Mouse (Mus musculus): ENCODE results near the gene Dnmt3c.
"Not testable (repeated sequence)": the region's sequence is repeated elsewhere in the genome, so short reads cannot be mapped to it uniquely, and the experiment has no call there.

Dnmt3c gene

DNA sequence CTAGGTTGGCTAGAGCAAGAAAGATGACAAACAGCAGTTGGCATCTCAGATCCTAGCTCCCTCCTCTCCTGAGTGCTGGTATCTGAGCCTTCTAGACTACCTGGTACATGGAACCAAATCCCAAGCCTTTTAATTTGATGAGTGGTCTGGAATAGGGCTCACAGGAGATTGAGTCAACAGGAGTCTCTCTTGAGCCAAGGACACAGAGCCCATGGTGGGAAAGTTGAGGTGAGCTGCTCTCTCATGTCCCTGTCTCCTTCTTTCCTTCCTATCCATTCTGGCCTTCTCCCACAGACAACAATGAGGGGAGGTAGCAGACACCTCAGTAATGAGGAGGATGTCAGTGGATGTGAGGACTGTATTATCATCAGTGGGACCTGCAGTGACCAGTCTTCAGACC is at the start of gene Dnmt3c:
Gene Dnmt3c (plus strand): TSS at position 301 of the 400 bp plus-strand sequence.
- DNase-seq (ENCODE audit: low spot score), result no peak

DNA sequence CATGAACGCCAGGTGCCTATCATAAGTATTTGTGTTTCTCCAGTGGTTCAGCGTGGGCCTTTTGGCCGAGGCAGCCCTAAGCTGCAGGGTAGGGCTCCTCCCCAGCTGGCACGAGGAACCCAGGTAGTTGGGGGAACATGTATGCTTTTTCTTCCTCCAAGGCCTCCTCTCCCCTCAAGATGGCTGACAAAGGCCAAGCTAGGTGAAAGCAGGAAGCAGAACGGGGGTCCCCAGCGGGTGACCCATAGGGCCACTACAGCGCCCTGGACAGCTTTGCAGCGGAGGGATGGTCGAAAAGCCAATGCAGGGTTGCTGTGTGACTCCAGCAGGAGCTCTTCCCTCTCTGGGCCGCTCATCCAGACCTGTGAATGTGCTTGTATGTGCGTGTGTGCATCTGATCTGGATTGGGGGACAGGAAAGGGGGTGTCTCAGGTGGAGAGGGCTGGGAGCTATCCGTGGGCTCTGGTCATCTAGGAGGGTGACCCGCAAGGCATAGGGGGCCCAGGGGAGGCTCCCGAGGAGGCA is 47.6 kb upstream of the Dnmt3c start:
- DNase-seq (ENCODE audit: low spot score), result no peak

DNA sequence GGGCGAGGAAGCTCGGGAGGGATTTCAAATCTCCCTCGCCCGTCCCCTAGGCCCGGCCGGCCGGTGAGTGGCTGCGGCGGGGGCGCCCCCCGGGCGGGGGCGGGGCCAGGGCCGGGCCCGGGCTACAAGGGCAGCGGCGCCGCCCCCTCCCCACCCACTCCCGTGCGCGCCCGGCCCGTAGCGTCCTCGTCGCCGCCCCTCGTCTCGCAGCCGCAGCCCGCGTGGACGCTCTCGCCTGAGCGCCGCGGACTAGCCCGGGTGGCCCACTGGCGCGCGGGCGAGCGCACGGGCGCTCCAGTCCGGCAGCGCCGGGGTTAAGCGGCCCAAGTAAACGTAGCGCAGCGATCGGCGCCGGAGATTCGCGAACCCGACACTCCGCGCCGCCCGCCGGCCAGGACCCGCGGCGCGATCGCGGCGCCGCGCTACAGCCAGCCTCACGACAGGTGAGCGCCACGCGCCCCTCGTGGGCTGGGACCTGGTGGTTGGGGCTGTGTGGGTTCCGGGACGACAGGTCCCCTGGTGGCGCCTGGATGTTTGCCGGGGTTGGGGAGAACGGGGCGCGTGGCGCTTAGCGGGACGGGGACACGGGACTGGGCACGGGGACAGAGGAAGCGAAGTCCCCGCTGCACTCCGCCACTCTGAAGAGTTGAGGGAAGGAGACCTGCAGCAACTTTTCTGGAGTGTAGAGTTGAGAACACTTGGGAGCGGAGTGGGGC is 47.0 kb upstream of the Dnmt3c start, which contains the start of gene Dnmt3b:
Gene Dnmt3b (plus strand): TSS at position 153 of the 716 bp plus-strand sequence.
- peak; percentile 58 for DNase-seq (ENCODE audit: low spot score)

DNA sequence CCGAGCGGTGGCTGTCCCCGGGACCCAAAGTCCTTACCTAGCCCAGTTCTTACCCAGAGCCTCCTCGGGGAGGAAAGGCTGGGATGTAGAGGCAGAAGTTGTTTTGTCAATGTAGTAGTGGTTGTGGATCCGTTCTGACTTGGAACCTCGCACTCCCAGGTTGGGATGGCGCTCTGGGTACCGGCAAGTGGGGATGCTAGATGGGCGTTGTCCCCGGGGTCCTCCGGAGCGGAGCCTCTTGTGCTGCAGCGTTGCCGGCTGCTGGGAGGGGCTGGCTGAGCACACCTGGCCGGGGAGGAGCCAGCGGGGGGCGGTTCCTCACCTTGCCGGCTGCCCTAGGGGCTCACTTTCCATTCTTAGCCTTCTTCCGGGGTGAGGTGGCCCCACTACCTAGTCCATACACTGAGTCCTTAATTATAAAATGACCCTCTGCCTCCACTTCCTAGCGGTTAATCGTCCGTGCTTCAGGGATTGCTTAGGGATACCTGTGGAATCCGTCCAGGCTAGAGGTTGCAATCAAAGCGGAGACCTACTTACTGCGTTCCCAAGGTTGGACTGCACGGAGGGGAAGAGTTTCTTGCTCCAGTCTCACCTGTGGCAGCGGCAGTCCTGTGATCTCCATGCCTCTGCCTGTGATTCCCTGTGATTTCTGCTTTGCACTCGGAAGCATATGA is 46.3 kb upstream of the Dnmt3c start:
- peak; percentile 32 for DNase-seq (ENCODE audit: low spot score)

DNA sequence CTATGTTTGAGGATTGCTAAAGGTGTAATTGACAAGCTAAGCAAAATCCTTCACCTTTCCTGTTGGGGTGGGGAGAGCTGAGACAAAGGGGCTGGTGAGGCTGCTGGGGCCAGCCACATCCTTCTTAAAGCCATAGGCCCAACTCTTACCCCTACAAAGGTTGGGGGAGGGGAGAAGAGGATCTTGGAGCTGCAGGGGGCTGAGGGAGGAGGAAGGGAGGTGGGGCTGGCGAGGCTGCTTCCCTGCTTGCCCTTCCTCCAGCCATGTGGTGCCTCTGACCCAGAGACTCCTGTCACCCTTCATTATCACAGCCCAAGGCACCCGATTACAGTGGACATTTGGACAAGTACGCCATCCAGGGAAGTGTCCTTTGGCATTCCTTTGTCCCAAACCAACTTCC is 44.8 kb upstream of the Dnmt3c start:
- DNase-seq (ENCODE audit: low spot score), result no peak

DNA sequence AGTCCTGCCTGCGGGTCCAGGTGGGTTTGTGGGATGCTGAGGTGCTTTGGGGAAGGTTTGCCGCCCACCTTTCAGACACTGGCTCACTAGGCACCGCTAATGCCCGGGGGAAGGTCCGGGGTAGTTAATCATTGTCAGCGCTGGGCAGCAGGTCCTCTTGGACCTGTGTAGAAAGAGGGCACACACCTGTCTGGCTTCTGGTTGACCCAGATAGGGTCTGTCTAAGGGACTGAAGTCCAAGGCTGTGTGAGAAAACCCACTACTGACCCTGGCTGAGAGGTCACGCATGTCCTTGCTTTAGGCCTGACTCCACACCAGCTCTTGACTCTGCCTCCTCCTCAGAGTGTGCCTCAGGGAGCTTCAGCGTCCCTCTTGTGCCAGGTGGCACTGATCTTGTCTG is 38.8 kb upstream of the Dnmt3c start:
- DNase-seq (ENCODE audit: low spot score), result not testable (repeated sequence)

DNA sequence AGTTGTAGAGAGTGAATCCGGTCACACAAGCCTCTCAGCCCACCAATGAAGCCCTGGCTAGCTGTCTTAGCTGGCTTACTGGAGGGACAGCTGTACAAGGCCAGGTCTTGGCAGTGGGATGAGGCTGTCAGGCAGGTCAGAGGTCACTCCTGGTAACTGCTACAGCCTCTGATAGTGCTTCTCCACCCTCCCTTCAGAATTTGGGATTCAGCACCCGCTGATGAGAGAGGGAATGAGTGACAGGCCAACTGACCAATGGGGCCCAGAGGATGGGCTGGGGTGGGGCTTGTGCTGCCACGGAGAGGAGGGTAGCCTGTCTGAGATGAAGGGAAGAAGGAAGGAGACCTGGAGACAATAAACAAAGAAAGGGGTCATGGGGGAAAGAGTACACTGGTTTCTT is 35.8 kb upstream of the Dnmt3c start:
- DNase-seq (ENCODE audit: low spot score), result no peak

DNA sequence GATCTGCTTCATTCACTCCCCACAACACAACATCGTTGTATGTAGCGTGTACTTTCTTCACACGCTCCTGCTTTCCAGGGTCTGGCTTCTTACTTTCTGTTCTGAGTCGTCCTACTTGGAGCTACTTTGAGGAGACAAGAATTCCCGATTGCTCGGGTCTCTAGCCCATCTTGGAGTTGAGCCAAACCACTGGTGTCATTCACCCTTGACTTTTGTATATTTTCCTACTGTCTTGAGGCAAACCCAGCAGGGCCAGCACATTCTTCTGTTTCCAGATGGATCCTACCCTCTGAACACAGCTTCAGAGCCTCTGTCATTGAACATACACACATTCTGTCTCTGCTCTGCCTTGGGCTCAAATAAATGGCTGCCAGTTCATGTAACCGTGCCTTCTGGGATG is 31.1 kb upstream of the Dnmt3c start:
- no peak for DNase-seq (ENCODE audit: low spot score)

DNA sequence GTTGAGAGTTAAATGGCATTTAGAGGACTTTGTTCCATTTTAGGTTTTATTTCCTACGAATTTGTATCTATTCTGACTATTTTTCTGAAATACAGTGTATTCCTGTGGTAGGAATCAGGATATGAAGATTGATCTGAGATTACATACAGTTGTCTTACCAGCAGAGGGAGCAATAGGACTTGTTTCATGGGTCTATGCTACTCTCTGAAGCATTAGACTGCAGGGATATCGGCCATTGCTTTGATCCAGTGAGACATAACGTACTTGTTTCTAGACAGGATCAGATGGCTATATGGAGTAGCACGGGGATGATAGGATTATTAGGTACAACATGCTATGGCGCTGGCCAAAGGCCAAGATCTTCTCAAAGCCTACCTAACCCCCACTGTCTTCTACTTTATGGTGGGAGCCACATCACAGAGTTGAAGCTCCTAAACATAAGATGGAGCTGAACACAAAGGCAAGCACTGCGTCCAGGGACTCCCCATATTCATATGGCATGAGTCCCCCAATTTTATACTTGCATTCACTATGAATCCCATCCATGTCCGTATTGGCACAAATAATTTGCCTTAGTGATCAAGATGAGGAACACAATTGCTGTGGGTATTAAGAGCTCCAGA is 27.6 kb upstream of the Dnmt3c start:
- no peak for DNase-seq (ENCODE audit: low spot score)

DNA sequence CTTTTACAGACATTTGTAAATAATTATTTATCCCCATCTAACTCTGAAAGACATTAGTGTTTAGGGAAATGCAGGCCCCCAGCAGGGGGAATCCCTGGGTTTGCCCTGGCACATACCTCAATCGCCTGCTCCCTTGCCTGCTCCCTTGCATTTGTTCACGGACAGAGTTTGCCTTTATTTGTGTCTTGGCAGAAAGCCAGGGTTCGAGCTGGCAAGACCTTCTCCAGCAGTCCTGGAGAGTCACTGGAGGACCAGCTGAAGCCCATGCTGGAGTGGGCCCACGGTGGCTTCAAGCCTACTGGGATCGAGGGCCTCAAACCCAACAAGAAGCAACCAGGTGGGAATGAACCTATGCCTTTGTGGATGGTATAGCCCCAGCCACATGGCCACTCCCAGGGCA is 26.3 kb upstream of the Dnmt3c start:
- DNase-seq (ENCODE audit: low spot score), result no peak

DNA sequence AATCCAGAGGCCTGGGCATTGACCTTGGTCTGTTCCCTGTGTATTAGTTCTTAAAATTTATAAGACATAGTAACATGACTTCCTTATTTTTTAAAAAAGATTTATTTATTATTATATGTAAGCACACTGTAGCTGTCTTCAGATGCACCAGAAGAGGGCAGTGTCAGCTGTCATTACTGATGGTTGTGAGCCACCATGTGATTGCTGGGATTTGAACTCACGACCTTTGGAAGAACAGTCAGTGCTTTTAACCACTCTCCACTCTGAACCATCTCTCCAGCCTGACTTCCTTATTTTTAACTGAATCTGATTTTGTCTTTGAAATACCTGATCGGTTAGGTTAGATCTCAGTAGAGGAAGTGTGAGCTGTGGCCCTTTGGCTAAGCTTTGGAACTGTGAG is 23.8 kb upstream of the Dnmt3c start:
- DNase-seq (ENCODE audit: low spot score), result no peak

DNA sequence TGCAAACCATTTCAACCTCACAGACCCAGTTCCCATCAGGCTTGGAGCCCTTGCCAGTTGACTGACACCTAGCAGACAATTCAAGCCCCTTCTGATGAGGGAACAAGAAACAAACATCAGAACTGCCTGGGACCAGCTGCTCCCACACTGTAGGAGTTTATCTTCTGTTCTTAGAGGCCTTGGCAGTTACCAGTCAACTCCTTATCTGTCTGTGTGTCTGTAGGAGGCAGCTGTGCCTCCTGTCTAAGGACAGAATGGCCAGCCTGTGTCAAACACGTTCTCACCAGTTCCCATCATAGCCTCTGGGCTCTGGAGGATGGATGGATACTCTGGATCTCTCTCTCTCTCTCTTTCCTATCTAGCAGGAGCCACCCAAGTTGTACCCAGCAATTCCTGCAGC is 21.1 kb upstream of the Dnmt3c start:
- not testable (repeated sequence) for DNase-seq (ENCODE audit: low spot score)

DNA sequence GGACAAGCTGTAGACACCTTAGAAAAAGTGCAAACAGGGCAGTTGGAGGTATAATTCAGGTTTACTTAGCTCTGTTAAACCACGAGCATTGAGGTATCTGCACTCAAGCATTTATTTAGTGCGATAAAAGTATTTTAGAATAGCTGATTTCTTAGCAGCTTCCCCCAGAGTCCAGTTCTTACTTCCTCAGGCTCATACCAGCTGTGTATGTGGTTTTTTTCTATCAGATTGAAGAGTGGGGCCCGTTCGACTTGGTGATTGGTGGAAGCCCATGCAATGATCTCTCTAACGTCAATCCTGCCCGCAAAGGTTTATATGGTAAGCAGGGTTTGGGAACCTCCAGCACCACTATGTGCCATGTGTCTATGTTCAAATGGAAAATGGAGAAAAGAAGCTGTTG is 19.5 kb upstream of the Dnmt3c start:
- no peak for DNase-seq (ENCODE audit: low spot score)

DNA sequence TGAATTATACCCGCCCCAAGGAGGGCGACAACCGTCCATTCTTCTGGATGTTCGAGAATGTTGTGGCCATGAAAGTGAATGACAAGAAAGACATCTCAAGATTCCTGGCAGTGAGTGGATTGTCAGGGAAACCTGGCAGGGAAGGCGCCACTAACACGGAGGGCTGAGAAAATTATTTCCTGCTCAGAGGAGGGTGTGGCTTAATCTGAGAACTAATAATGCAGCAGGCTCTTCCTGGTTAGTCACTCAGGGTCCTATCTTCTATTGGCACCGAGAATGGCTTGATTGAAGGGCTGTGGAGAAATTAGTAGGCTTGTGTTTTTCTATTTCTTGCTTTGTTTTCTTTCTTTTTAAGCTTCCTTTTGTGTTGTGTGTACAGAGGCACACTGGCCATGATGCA is 18.9 kb upstream of the Dnmt3c start:
- DNase-seq (ENCODE audit: low spot score), result no peak

DNA sequence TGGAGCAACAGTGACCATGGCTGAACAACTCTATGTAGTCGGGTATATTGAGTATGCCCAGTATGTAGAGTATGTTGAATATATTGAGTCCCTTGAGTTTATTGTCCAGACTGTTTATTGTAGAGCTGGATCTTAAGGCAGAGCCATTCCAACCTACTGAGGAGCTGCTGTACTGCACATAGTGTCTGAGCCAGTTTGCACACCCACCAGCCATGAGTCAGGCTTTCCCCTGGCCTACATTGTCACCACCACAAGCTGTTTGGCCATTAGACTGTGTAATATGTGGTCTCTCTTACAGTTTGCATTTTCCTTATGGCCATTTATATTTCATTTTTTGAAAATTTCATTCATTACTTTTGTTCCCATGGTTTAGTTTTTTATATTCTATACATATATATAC is 16.5 kb upstream of the Dnmt3c start:
- DNase-seq (ENCODE audit: low spot score), result no peak

DNA sequence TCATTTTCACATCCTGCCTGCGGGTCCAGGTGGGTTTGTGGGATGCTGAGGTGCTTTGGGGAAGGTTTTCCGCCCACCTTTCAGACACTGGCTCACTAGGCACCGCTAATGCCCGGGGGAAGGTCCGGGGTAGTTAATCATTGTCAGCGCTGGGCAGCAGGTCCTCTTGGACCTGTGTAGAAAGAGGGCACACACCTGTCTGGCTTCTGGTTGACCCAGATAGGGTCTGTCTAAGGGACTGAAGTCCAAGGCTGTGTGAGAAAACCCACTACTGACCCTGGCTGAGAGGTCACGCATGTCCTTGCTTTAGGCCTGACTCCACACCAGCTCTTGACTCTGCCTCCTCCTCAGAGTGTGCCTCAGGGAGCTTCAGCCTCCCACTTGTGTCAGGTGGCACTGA is 3.0 kb upstream of the Dnmt3c start:
- DNase-seq (ENCODE audit: low spot score), result not testable (repeated sequence)

DNA sequence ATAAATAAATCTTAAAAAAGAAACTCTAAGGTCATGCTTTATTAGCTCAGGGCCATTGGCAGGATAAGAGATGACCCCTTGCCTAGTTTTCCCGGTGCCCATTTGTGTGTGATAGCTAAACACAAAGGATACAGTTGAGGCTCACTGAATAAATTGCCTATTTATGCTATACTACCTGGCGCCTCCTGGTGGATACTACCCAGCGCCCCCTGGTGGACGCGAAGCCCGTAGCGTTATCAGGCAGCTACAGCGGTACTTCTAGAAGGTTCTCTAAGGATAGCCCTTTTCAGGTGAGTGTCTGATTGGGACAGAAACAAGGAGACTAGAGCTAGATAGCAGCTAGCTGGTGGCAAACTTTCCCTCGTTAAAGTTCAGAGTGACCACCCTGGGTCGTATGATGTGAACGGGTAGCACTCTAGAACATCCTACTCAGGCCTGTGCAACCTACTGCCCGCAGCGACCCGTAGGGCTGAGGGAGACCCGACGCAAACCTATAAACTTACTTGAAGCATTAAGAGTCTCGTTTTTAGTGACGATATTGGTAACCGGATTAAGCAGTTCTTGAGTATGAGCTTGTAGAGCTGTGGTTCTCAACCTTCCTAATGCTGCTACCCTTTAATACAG is 1.9 kb upstream of the Dnmt3c start:
- DNase-seq (ENCODE audit: low spot score), result peak; percentile 36

DNA sequence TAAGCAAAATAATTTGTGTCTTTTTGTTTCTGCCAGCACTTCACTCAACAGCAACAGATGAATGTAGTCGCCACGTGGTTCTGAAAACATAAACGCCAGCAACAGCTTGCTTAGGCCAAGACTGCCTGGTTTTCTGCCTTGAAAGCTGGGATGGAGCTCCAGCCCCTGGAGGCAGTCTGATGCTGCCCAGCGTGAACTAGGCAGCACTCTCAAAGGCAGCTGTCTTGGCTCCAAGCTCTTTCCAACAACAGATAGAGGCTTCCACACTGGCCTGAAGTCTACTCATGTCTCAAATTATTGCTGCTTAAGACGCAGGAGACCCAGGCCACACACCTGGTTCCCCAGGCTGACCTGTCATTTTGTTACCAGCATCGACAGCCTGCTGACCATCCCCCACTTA is 6.9 kb downstream of the Dnmt3c start:
- no peak for DNase-seq (ENCODE audit: low spot score)

DNA sequence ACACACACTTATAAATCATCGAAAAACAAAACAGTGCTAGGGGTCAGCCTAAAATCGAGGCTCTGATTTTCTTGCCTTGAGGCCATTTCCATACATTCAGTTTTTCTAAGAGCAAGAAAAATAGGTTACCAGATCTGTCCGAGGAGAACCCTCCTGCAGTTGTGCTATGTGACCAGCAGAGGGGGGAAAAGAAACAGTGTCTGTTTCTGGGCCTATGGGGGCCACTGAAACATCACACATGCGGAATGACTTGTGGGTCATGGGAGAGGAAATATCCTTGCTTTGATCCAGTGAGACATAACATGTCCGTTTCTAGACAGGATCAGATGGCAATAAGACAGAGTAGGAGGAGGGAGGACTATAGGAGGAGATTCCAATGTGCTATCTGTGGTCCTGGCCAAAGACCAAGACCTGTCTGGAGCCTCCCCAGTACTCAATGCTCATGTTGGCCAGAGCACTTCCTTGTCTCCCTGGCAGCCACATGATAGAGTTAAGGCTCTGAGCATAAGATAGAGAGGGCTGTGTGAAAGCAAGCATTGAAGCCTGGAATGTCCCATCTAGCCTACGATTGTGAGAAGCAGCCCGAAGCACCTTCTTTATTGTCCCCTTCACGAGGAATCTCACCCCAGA is 14.4 kb downstream of the Dnmt3c start:
- no peak for DNase-seq (ENCODE audit: low spot score)

DNA sequence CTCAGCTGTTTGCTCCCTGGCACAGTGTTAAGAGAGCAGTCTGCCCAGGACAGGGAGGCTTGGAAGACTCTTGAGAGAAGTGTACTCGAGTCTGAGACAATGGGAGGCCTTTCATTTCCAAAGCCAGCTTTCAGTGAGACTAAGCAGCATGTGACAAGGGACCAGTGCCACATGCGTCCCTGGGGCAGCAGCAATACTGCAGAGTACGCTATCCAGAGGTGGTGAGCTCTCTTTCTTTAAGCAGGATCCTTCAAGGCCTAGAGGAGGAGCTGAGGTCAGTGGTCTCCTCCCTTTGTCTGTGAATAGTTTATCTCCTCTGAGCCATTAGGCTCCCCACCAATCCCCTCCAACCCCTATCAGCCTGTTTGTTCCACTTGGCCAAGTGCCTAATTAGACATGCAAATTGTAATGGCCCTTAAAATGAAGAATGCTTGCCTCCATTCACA is 16.2 kb downstream of the Dnmt3c start:
- DNase-seq (ENCODE audit: low spot score), result no peak

DNA sequence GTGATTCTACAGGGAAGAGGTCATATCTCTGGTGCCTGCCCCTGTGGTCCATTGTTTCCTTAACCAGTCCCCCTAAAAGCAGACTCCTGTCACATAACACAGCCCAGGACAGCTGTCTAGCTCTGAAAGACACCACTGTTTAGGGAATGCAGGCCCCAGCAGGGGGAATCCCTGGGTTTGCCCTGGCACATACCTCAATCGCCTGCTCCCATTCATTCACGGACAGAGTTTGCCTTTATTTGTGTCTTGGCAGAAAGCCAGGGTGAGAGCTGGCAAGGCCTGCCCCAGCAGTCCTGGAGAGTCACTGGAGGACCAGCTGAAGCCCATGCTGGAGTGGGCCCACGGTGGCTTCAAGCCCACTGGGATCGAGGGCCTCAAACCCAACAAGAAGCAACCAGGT is 16.8 kb downstream of the Dnmt3c start:
- DNase-seq (ENCODE audit: low spot score), result peak; percentile 12

DNA sequence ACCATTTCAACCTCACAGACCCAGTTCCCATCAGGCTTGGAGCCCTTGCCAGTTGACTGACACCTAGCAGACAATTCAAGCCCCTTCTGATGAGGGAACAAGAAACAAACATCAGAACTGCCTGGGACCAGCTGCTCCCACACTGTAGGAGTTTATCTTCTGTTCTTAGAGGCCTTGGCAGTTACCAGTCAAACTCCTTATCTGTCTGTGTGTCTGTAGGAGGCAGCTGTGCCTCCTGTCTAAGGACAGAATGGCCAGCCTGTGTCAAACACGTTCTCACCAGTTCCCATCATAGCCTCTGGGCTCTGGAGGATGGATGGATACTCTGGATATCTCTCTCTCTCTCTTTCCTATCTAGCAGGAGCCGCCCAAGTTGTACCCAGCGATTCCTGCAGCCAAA is 21.4 kb downstream of the Dnmt3c start:
- not testable (repeated sequence) for DNase-seq (ENCODE audit: low spot score)
